ENCODE assay signal across 8 mouse cellular contexts in the genomic region with DNA sequence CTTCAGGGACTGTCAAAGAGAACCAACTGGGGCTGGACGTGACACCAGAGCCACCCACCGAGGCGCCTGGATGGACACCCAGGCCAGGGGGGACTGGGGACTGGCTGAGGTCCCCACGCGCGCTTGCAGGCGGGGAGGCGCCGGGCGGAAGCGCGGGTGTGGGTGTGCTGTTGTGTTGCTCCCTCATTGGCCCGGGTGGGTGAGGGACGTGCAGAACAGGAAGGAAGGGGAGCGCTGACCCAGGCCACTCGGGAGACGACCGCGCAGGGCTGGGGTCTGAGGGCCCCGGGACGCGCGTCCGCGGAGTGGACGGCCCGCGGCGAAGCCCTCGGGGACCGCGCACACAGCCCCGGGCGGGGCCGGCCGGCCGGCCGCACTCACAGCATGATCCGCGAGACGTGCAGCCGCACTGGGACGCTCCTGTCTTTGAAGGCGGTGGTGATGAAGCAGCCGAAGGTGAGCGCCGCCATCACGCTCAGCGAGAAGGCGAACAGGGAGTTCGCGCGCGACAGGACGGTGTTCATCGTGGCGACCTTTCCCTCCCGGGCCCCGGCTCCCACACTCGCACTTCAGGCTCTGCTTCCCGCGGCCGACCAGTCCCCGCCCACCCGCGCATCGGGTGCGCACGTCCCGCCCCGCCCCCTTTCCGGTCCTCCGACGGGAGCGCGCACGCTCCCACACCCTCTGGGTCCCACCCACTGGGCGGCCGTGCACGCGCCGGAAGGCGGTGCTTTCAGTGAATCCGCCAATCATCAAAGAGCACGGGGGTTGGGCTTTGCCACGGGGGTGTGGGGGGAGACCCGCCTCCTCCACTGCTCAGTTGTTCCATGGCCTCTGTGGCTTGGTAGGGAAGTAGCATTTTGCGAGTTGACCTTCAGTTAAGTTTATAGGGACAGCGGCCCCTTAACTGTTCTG. TPM values are rescaled to one million over a fixed set of nuclear protein-coding genes. Genes with fewer than 3 reads are reported as not detected.
DNase-seq lines count a peak whose midpoint lies in the region; ATAC-seq and TF ChIP-seq lines count a peak whose summit lies in the region.

A gene (plus strand): TSS at position 199 of the 915 bp plus-strand sequence.
A gene (minus strand): TSS at position 617 of the 915 bp plus-strand sequence.

- in situ Hi-C loops in Patski (cut with MboI; ENCODE audit: low pct_unique_long_range_greater_than_20kb) = no loop called here

- ATAC-seq in Patski = peak; percentile 82
- ATAC-seq in hindbrain, embryonic 13.5 days (ENCODE audit: low FRiP score) = peak; percentile 96

- peak within 1 kb of the TSS; percentile 68 for H3K4me2 ChIP-seq in hindbrain, embryonic 13.5 days

- CTCF ChIA-PET in Patski (lab: Charles Lee) = no interaction called here

- DNase-seq in Patski (ENCODE audit: low read depth, low spot score) = peak; percentile 85
- DNase-seq in cerebellum, postnatal 14 days = peak; percentile 98 to 99
- DNase-seq in frontal cortex, postnatal 14 days (ENCODE audit: low spot score in 2 of 2) = peak; percentile 90 to 92
- peak; percentile 90 to 94 for DNase-seq in layer of hippocampus, postnatal 25 days (ENCODE audit: extremely low spot score in 1 of 2, low spot score in 1 of 2)
- peak; percentile 94 for DNase-seq in lung, postnatal 25 days (ENCODE audit: low spot score)
- DNase-seq in retina, embryonic 14.5 days (ENCODE audit: low spot score) = peak; percentile 97
- peak; percentile 99 for DNase-seq in thymus, postnatal 4 days

- POLR2A ChIA-PET in Patski (lab: Charles Lee) = interaction anchor here (1.1 to 4.2 kb wide), 3 partner anchors 18 to 33 kb away, joined by 4 to 17 read pairs (median 6); no protein-coding TSS in a partner anchor

- peaks cover 20% of the 10 kb centered on the region for H3K4me1 ChIP-seq in hindbrain, embryonic 13.5 days (replicated peaks)

- no peak for TF ChIP-seq CTCF in Patski (IDR thresholded peaks at IDR 0.05)

- no peaks in the 10 kb centered on the region for H3K27me3 ChIP-seq in Patski
- H3K27me3 ChIP-seq in hindbrain, embryonic 13.5 days = no peaks in the 10 kb centered on the region

- H3K4me3 ChIP-seq in hindbrain, embryonic 13.5 days = peak within 1 kb of the TSS; percentile 89

- WGBS in hindbrain, embryonic 13.5 days = under 1% methylated on average over 89 of the region's 89 CpGs

- no peaks in the 10 kb centered on the region for H3K9me3 ChIP-seq in hindbrain, embryonic 13.5 days

- peak within 1 kb of the TSS; percentile 92 for H3K27ac ChIP-seq in hindbrain, embryonic 13.5 days

- peak within 1 kb of the TSS; percentile 95 for H3K9ac ChIP-seq in hindbrain, embryonic 13.5 days

- H3K36me3 ChIP-seq in hindbrain, embryonic 13.5 days = peaks cover 4% of the 10 kb centered on the region; the same call in 1 of the 2 replicates

RNA-seq across cellular contexts. Expression of the first gene that starts in this region (rescaled TPM):
- 29.5 TPM for polyA plus RNA-seq in Patski (2021)
- 6.7 and 7.9 TPM in 2 replicates for polyA plus RNA-seq in hindbrain, embryonic 13.5 days (2015; fragmentation: Nextera tagmentation; extraction: Ambion mirVana)
- total RNA-seq in layer of hippocampus, postnatal 25 days (2021) = 1 to 10 TPM; 1.1 to 1.4 TPM

RNA-seq across cellular contexts. Expression of the second gene that starts in this region (rescaled TPM):
- 368 TPM for polyA plus RNA-seq in Patski (2021)
- 53.1 and 56.2 TPM in 2 replicates for polyA plus RNA-seq in hindbrain, embryonic 13.5 days (2015; fragmentation: Nextera tagmentation; extraction: Ambion mirVana)
- 10 to 100 TPM; 42.3 to 44.2 TPM for total RNA-seq in layer of hippocampus, postnatal 25 days (2021)

Comparison
In these comparisons a context has a peak if more than half of its experiments do, and no peak if none do; other contexts are left out.
1. Peak in every context shown above with its lines: DNase-seq, ATAC-seq, H3K4me3 ChIP-seq and H3K27ac ChIP-seq.